Mouse (Mus musculus) CD4-positive helper T cell, adult 2 months (primary cell): ENCODE measurements around the gene Fam187b.
"Not testable (repeated sequence)": the region's sequence is repeated elsewhere in the genome, so short reads cannot be mapped to it uniquely, and the experiment has no call there.

Source experiments
- DNase-seq: peaks from one replicate; pipeline ENCODE4 v3.0.0-alpha.2; 2012; ENCODE audit warnings: low read depth, missing footprints, low spot score

Fam187b gene

DNA sequence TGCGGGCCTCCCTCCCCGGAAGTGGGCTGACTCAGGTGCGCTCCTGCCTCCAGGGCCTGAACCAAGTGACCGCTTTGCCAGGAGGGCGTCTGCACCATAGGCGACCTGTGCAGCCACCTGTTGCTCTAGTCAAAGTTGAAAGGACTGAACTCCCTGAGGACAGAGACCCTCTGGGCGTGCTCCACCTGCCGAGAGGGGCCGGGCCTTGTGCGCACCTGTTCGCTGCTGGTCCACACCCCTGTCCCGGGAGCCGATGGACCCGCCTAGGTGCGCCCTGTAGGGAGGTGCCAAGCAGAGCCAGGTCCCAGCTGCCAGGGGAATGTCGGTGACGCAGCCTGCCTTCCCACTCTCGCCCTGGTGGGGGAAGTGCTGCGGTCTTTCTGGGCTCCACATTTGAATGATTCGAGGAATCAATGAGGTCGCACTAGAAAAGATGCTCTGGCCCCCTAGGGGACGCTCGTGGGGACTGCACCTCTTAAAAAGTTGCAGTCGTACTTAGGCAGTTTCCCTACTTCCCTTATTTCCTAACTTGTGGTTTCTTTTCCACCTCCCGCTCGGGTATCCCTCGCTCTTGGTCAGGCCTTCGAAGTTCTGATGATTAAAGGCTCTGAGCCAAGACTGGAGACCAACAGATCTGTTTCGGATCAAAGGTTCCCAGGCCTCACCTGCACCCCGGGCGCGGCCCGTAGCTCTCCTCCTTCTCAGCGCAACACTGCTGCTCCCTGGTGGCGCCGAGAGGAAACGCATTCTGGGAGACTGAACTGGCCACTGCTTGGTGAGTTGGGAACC, at the start of gene Fam187b:
Gene Fam187b (plus strand): TSS at position 290 of the 789 bp plus-strand sequence.
- peak; percentile 88 for DNase-seq

DNA sequence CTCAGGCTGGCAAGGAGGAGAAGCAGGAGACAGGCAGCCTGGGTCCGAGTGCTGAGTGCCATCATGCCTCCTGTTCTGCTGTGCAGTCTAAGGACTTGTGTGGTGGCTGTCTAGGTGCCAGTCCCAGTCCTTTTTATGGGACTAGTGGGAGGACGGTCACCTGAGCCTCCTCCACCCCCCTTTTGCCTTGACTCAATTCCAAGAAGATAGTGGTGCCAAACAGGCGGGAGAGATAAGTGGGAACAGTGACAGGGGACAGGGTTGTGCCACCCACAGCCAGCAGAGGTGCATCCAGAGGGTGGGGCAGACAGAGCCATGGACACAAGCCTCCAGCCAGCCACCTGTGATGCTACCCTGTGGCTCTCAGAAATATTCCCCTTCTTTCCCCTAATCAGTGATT, 49.5 kb upstream of the Fam187b start:
- no peak for DNase-seq

DNA sequence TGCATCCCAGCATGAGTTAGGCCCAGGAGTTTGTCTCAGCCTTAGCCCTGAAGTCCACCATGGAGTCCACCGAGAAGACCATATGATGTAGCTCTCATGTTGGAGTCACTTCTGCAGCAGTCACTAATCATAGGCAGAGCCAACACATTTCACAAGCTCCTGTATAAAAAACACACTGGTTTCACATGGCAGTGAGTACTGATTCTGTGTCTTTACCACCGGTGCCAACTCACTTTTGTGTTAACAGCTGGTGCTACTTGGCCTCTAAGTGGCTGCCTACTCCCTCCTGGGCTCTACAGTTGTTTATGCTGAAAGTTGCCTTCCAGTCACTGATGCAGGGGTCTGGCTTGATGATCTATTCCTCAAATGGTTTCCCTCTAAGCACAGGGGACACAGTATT, 49.0 kb upstream of the Fam187b start, which contains the start of gene Hamp2:
Gene Hamp2 (minus strand): TSS at position 101 of the 400 bp plus-strand sequence.
- DNase-seq: not testable (repeated sequence)

DNA sequence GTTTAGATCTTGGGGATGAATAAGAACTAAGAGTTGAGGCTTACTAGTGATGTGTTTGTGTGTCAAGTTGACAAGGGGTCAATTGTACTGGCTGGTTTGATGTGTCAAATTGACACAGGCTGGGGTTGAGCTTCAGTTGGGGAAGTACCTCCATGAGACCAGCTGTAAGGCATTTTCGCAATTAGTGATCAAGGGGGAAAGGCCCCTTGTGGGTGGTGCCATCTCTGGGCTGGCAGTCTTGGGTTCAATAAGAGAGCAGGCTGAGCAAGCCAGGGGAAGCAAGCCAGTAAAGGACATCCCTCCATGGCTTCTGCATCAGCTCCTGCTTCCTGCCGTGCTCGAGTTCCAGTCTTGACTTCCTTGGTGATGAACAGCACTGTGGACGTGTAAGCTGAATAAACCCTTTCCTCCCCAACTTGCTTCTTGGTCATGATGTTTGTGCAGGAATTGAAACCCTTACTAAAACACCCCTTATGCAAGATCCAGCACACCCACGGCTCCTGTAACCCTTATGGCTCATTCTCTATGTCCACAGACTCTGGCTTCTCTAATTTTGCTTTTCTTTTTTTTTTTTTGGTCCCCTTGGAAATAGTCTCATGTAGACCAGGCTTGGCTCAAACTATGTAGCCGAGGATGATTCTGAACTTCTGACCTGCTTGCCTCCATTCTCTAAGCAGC, 38.0 kb upstream of the Fam187b start:
- DNase-seq: not testable (repeated sequence)

DNA sequence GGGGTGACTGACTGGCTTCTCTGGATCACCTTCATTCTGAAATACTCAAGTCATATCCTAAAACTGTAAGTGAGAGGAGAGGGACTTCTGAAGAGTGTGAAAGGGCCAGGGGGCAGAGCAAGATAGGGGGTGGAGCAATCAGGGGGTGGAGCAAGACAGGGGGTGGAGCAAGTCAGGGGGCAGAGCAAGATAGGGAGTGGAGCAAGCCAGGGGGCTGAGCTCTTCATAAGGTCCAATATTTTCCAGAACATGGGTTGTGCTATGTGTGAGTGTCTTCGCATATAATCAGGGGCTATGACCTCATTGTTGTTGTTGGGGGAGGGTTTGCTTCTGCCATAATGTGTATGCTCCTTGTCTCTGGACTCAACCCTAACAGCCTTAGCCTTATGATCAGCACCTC, 33.5 kb upstream of the Fam187b start:
- DNase-seq: peak; percentile 25

DNA sequence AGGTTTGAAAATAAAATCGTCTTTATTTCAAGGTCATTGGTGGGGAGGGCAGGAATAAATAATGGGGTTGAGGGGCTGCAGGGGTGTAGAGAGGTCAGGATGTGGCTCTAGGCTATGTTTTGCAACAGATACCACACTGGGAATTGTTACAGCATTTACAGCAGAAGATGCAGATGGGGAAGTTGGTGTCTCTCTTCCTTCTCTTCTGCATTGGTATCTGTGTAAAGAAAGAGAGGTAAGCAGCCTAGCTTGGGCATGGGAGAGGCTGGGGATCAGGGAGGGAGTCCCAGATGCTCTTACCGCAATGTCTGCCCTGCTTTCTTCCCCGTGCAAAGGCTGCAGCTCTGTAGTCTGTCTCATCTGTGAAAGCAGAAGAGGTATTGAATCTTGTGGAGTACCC, 31.2 kb upstream of the Fam187b start:
- not testable (repeated sequence) for DNase-seq

DNA sequence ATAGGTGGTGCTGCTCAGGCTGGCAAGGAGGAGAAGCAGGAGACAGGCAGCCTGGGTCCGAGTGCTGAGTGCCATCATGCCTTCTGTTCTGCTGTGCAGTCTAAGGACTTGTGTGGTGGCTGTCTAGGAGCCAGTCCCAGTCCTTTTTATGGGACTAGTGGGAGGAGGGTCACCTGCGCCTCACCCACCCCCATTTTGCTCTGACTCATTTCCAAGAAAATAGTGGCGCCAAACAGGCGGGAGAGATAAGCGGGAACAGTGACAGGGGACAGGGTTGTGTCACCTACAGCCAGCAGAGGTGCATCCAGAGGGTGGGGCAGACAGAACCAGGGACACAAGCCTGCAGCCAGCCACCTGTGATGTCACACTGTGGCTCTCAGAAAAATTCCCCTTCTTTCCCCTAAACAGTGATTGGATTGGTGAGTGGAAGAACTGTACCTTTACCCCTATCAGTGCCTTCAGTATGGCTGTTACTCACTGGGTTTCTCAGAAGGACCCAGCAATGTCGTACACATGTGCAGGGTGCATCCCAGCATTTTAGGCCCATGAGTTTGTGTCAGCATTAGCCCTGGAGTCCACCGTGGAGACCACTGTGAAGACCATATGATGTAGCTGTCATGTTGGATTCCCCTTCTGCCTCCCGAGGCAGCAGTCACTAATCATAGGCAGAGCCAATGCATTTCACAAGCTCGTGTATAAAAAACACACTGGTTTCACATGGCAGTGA, 29.5 kb upstream of the Fam187b start, which contains the start of gene Hamp:
Gene Hamp (minus strand): TSS at position 124 of the 727 bp plus-strand sequence.
- DNase-seq: no peak

DNA sequence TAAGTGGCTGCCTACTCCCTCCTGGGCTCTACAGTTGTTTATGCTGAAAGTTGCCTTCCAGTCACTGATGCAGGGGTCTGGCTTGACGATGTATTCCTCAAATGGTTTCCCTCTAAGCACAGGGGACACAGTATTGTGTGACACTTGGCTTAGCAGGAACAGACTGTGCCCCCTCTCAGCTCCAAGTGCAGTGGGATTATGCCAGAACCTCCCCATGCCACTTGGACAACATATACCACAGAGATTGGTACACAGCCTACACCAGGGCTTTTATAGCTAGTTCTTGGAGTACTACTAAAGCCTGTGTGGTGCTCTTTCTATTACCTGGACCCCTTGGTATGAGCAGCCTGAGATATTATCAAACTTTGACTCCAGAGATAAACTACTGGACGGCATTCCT, 28.9 kb upstream of the Fam187b start:
- not testable (repeated sequence) for DNase-seq

DNA sequence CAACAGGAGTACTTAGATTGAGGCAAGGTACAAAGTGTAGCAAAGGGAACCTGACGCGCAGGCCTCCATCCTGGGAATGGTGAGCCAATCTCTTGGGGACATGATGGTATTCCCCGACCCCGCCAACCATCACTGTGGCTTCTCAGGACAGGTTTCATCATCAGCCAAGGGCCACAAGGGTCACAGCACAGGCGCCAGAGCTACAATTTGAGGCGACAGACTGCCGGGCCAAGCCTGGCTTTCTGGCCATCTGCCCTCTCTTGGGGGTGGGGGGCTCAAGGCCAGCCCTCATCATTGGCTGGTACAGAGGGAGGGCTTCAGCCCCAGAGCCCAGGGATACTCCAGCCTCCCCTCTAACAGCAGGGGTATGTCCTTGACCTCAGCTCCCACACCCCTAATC, 28.1 kb upstream of the Fam187b start:
- not testable (repeated sequence) for DNase-seq

DNA sequence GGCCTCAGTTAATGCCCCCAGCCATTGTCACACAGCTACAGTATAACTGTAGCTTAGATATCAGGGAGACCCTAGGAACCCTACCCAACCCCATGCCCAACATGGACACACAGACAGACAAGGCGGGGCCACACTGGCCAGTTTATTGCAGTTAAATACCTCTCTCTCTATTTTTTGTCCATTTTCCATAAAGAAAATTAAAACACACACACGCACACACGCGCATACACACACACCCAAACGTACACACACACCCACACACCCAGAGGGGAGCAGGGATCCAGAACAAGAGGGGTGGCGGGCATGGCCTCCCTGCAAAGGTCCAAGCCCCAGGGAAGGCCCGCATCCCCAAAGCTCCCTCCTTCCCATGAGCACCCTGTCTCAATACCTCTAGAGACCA, 27.7 kb upstream of the Fam187b start:
- DNase-seq: no peak

DNA sequence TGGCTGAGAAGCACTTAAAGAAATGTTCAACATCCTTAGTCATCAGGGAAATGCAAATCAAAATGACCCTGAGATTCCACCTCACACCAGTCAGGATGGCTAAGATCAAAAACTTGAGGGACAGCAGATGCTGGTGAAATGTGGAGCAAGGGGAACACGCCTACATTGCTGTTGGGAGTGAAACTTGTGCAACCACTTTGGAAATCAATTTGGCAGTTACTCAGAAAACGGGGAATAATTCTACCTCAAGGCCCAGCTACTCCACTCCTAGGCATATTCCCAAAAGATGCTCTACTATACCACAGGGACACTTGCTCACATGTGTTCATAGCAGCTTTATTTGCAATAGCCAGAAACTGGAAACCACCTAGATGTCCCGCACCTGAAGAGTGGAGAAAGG, 23.7 kb upstream of the Fam187b start:
- not testable (repeated sequence) for DNase-seq

DNA sequence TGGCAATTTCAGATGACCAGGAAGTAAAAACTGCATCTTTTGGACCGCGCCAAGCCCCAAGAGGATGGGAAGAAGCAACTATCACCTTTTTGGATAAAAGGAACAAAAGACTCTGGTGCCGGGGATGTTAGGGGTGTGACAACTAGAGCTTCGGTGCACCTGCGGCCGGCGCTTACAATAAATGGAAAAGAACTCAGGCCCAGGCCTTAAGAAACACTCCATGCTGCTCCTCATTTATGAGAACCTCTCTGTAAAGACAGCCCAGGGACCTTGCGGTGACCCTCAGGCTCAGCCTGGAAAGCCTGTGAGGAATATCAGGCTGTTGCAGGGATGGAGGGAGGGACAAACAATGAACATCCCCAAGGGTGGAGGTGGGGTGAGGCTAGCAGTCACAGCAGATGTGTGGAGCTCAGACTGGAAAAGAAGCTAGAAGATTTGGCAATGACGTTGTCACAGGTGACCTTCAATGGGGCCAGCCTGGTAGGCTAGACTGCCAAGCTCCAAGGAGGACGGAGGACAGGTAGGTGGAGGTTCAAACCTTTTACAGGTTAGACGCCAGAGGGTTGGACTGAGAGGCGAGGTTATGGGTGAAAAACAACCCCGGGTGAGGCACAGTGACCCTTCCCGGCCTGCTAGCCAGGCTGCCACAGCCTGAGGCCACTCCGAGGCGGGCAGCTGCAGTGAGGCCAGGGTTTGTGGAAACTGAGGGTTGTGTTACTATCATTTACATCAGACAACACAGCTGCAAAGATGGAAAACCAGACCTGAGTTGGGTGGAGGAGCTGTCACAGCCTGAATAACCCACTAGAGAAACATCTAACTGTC, 20.9 kb upstream of the Fam187b start:
- no peak for DNase-seq

DNA sequence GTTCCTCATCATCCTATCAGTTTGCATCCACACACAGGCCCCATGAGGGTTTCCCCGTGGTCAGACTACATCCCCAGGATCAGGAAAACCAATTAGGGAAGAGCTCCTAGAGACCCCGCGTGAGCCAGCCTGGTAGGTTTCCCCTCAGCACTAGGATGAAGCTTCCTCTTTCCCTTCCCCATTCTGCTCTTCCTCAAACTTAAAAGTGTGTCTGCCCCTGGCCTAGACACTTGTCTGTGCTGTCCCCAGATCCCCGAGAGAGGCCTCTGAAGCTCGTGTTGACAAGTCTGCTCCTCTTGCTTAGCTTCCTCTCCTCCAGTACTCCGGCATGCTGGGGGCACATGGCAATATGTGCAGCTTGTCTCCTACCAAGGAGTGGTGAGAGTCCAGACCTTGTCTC, 20.1 kb upstream of the Fam187b start:
- no peak for DNase-seq

DNA sequence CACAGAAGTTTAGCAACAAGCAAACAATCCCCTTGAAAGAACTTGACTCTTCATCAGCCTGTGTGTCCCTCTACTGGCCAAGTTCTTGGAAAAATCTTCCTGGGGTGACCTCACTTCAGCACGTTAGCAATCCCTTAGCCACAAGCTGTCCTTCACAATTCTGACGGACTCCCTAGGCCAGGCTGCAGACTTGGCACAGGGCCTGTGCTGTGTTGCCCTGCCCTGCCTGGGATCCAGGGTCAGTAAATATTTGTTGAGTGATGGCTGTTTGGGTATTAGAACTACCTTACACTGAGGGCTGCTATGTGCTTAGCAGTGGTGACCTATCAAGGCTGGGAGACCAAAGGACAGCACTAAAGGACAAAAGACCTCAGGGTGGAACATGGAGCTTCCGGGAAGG, 19.6 kb upstream of the Fam187b start:
- DNase-seq: no peak

DNA sequence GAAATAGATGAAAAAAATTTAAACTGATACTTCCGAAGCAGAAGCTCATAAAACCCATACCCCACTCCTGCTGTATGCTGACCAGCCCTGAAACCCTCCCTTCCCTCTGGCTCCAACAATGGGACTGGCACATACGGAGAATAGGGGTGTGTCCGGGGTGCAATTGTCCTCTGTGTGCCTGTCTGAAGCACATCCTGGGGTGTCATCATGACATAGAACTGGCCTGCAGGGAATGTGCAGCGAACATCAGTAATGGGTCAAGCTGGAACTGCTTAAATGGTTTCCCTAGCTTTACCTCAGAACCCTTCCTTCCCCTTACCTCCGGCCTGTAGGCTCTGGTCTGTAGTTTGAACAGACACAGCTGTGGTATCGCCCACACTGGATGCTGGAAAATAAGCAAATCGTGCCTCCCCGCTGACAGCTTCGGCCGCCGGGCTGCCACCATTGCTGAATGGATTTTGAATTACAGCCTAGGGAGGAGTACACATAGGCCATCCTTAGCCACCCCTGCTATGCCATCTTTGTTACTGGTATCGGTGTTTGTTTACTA, 18.5 kb upstream of the Fam187b start:
- no peak for DNase-seq

DNA sequence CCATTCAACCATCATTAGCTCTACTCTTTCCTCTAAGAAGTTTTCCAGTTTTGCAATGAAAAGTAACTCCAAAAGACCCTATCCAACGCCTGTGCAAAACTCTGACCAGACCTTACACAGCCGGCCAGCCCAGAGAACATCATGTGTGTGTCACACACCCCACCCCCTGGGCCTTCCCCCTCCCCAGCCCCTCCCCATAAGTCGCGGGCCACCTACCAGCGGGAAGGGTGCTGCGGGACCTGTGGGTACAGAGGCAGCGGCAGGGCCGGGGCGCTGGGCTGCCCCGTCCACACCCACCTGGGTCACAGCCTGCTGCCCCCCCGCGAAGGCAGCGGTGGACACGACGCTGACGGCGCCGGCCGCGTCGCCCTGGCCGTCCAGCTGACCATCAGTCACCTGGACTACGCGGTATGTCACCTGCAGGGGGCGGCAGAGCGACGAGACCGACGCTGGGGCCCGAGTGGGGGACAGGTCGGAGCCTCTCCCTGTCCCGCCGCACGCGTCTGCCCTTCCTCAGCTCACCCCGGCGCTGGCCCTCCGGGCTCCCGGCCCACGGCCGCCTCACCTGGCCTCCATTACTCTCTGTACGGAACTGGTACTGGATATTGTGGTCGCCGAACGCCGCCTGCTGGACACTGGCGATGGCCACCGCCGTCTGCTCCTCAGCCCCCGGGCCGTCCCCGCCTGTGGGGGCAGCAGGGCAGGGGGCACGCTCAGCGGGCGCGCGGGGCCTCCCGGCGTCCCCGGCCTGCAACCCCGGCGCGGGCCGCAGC, 17.8 kb upstream of the Fam187b start:
- DNase-seq: peak; percentile 73

DNA sequence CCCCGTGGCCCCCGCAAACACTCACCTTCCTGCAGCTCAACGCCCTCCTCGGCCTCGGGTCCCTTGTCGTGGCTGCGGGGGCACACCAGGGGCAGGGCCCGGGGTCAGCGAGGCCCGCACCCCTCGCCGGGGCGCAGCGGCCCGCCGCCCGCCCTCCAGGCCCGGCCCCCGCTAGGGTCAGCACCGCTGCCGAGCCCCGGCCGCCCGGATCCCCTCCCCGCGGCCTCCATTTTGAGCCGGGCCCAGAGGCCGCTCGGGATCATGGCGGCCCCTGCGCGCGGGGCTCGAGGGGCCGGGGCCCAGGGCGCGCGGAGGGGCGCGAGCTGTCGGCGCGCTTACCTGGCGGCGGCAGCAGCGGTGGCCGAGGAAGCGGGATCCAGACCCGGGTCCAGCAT, 17.2 kb upstream of the Fam187b start:
- no peak for DNase-seq

DNA sequence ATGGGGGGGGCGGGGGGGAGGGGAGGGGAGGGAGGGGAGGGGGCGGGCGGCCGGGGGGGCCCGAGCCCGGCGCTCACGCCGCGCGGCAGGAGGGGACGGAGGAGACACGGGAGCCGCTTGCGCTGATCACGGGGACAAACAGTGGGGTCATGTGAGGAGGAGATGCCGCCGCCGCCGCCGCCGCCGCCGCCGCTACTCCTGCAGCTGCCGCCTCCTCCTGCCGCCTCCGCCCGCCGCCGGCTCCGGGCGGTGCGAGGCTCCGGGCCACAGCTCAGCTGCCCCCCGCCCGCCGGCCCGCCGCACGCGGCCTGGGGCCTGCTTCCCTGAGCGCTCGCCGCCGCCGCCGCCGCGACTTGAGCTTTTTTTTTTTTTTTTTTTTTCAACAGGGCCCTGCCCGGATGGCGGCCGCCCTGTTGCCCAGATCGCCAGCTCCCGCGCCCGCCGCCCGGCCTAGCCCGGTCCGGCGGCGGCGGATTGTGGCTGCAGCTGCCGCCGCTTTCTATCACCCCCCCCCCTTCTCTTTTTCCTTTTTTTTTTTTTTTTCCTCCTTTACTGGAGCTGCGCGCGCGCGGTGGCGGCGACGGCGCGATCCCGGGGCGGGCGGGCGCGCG, 16.7 kb upstream of the Fam187b start, which contains the start of gene Usf2:
Gene Usf2 (minus strand): TSS at position 48 of the 611 bp plus-strand sequence.
- peak; percentile 89 for DNase-seq

DNA sequence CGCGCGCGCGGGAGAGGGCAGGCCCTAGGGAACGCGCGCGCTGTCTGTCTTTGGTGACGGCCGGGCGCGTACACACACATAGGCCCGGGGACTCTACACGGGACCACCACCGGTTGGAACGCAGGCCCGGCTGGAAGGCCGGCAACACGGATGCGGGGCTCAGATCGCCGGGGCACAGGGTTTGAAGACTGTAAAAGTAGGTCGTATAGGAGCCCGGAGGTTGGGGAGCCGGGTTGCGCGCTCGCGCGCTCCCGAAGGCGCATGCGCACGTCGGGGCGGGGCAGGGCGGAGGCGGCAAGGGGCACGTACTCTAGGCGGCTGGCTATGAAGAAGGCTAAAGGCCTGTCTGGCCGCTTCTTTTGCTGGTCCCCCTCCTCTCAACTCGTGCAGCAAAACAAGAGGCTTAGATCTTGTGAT, 16.2 kb upstream of the Fam187b start:
- peak; percentile 94 for DNase-seq
